Mouse (Mus musculus) 3134 (cell line): ENCODE measurements around the gene Tspan18.

Experiments used
- DNase-seq: peaks from one replicate; pipeline ENCODE4 v3.0.0-alpha.2; 2011; ENCODE audit warnings: low spot score; ENCODE audit not compliant: insufficient read length; ENCODE audit errors: extremely low read depth

Tspan18 gene

GRCm38 (mm10) chr2:93190771-93191487 lies 143.4 kb downstream of the Tspan18 start:
- no peak for DNase-seq

DNA sequence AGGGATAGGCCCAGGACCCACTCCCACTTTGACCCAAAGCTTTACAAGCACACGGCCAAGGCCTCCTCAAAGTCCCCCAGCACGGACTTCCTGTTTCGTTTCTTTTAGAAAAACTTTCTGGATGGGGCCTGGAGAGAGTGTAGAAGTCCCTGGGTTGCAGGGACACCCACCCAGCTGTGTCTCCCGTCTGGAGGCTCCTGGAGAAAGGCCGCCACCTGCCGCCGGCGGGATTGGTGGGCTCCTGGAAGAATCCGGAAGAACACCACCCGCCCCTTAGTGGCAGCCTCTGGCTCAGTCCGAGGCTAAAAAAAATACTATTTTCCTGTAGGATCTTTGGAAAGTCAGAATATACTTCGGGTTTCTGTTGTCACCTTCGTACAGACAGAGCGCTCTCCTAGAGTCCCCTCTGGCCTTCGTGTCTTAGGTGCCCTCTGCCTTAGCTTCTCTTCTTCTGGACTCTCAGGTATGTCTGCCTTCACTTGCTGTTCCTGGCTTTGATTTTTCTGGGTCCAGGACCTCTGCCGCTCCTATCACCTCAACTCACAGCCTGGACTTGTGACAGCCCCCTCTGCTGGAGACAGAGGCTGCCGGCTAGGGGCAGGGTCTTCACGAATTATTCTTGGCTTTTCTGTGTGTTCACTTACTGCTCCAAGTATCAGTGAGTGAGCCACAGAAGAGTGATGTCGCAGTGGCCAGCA lies 145.4 kb downstream of the Tspan18 start:
- DNase-seq: no peak

DNA sequence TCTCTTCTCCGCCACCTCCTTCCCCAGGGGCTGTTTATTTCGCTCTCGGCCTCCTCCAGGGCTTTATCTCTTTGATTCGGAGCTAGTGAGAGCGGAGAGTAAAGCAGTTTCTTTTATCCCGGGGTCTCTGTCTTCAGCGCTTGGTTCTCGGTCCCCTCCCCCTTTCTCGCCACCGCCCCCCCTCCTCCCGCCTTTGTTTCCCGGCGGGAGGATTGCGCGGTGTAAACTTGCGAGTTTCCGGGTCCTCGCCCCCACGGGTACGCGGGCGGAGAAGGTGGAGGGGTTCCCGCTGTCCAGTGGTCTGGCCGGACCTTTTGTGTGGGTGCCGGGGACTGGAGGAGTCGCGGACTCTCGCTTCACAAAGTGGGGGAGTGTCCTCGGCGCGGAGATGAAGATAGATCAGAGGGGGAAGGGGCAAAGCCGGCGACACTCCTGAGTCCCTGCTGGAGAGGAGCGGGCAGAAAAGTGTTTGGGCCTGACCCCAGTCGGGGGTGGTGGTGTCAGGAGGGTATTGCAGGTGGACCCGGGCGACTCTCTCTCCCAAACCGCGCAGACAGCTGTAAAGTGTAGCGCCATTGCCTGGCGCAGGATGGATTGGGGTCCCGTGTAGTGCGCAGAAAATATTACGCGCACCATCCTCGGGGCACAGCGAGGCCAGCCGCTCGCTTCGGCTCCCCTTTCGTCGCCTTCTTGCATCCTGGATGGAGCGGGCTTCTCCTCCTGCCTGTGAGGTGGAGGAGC lies 146.1 kb downstream of the Tspan18 start:
- DNase-seq: no peak

- no peak for DNase-seq
Measured at GRCm38 (mm10) chr2:93187323-93187996, 146.8 kb downstream of the Tspan18 start, which contains the start of gene Trp53i11. Trp53i11 (plus strand) TSS chr2:93187548.

DNA sequence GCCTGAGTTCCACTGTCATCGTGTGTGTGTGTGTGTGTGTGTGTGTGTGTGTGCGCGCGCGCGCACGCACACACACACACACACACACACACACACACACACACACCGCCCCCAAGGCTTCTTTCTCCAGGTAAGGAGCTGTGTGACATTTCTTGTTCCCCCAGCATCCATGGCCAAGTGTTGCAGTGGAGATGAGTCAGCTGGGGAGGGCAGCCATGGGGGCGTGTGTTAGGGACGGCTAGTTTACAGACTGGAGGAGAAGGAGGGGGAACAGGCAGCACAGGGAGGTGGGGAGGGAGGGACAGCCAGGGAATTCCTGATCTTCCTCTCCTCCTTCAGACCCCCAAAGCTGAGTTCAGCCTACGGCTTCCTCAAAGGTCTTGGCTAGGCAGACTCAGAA lies 151.4 kb downstream of the Tspan18 start:
- no peak for DNase-seq

GRCm38 (mm10) chr2:93180077-93180844 lies 154.0 kb downstream of the Tspan18 start:
- no peak for DNase-seq

DNA sequence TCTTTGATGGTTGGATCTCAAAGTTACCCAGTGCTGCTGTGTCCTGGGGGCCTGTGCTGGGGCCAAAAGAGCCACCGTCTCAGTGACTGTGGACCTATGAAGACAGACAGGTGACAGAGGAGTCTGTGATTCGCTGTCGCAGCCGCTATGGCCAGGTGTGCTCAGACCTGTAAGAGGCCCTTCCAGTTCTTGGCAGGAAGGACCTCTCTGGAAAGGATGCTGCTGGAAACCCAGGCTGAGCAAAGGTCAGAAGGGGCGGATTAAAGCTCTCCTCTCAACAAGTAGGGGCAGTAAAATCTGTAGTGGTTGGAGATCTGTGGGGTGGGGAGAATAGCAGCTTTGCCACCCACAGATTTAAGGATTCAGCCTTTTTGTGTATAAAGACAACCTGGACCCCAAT lies 154.7 kb downstream of the Tspan18 start:
- DNase-seq: no peak

DNA sequence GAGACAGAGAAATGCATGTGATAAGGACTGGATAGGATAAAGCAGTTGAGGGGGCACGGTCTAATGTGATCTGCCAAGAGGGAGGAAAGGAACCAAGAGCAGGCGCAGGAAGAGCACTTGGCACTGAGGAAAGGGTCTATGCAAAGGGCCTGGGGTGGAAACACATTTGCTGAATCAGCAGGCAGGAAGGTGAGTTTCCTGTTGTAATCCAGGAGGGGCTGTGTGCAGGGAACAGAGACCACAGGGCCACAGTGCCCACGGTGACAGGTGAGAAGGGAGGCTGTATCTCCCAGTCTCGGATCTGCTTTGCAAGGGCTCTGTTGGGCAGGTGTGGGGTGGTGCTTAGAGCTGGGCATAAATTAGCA lies 156.0 kb downstream of the Tspan18 start:
- DNase-seq: no peak

GRCm38 (mm10) chr2:93177668-93178312 lies 156.5 kb downstream of the Tspan18 start:
- no peak for DNase-seq

DNA sequence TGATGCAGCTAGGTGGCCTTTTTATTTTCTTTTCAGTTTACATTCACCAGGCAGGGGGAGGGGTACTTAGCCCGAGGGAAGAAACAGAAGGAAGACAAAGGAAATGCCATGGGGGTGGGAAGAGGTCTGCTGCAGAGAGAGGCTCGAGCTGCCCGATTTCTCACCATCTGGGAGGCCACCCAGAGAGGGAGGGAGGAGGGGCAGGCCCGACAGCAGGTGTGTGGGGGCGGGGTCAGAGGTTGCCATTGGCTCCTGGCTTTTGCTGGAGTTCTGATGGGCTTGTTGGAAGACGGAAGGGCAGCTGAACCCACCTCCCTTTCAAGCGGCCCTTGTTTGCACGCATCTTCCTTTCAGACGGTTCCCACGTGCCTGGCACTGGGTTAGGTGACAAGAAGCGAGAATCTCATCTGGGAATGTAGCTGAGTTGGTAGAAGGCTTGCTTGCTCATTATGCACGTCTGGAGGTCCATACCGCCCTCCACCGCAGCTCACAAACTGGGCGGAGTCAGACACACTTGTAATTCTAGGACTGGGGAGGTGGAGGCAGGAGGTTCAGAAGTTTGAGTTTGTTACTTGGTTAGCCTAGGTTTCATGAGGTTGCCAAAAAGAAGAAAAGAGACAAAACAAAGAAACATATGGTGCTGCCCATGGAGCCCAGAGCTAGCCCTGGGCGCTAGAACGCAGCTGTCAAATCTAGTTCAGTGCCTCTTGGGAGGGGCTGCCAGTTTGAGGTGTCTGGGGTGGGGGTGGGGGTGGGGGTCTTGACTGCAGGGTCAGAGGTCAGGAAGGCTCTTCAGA lies 157.2 kb downstream of the Tspan18 start:
- no peak for DNase-seq

- no peak for DNase-seq
Measured at GRCm38 (mm10) chr2:93176193-93176798, 158.0 kb downstream of the Tspan18 start.

DNA sequence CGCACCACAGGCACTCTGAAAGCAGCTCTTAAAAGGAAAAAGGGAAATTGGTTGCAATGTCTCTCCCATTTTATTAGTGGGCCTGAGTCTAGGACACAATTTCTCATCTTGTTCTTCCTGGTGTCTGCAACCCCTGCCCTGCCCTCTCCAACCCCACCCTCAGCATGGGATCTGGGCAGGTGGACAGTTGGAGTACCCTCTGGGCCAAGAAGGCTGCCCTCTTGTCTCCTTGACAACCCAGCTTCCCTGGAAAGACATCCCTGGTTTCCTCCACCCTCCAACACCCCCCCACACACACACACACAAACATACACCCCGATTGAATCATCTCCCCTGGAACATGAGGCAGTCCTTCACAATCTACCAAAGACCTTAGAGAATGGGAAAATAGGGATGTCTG lies 158.6 kb downstream of the Tspan18 start:
- DNase-seq: no peak

GRCm38 (mm10) chr2:93175278-93175677 lies 159.0 kb downstream of the Tspan18 start:
- DNase-seq: no peak

DNA sequence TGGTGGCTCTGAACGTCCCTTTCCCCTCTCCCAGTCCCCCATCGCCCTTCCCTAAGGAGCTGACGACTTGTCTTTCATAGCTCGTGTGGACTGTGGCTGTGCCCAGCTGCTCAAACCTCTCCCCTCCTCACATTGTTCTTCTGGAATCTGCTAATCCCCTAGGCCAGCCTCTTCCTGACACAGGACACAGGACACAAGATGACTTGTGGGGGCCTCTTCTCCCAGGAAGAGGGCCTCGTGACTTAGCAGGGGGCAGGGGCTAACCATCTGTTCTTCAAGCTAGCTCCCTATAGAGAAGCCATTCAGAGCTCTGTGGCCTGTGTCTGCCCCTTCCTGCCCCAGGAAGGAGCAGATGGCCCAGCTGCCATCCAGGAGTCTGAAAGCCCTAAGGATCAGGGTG lies 160.1 kb downstream of the Tspan18 start:
- no peak for DNase-seq

- no peak for DNase-seq
Measured at GRCm38 (mm10) chr2:93172460-93172859, 161.8 kb downstream of the Tspan18 start.

DNA sequence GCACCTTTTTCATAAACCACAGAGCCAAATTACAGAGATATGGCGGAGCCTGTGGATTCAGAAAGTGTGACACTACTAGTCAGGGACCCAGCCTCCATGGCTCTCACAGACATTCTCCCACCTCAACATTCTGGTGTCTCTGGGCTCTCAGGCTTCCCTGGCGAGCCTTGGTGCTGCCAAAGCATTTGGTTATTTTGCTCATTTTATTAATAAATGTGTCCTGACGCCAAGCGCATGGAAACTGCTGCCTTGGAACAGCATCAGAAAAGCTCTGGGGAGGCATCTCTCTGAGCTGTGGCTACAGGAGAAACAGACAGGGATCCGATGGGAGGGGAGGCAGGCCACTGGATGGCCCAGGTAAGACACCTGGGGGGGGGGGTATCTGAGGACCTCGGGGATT lies 162.4 kb downstream of the Tspan18 start:
- DNase-seq: no peak

DNA sequence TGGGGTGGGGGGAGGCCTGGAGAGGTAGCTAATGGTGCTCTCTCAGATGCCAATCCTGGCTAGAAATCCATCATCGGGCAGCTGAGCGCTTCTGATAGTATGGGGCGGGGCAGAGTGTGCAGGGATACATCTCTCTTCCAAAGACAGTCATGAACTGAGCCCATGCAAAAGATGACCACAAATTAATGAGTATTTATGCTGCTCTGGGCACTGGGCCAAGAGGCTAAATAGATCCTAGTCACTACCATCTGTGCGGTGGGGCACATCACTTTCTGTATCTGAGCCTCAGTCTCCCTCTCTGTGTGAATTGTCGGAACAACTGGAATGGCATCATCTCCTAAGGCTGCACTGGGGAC lies 163.5 kb downstream of the Tspan18 start:
- DNase-seq: no peak

GRCm38 (mm10) chr2:93170156-93170844 lies 164.0 kb downstream of the Tspan18 start:
- no peak for DNase-seq
